Mouse (Mus musculus) hindbrain, embryonic 14.5 days (tissue): ENCODE measurements at regions not wholly inside any gene's neighbourhood (a gene's known extent, or its start where the extent isn't known, plus 50 kb on each side); places are given as distances from the start of the nearest gene placed in this dataset.

Experiments used
- ATAC-seq: fragments of 200-750 bp; cut with Nextera tagmentation; 2 replicates; pipeline ENCODE4 v1.8.0; 2017; ENCODE audit warnings: moderate number of reproducible peaks, mild to moderate bottlenecking, moderate TSS enrichment, moderate library complexity; ENCODE audit not compliant: low FRiP score
- DNase-seq: peaks from one replicate; pipeline ENCODE4 v3.0.0-alpha.2; 2015; ENCODE audit warnings: low spot score
- H3K27ac ChIP-seq: fragments of 300-500 bp; sonication (generic); 2 replicates; pipeline ENCODE4 v1.5.1; 2014; ENCODE audit warnings: mild to moderate bottlenecking, moderate library complexity
- H3K27me3 ChIP-seq: fragments of 300-500 bp; sonication (generic); 2 replicates; pipeline ENCODE4 v1.6.1; 2014; ENCODE audit warnings: mild to moderate bottlenecking, low read length, mixed read lengths; ENCODE audit not compliant: control insufficient read depth, insufficient read depth
- H3K36me3 ChIP-seq: fragments of 300-500 bp; sonication (generic); replicated peaks from 2 replicates; pipeline ENCODE4 v1.6.1; 2014; ENCODE audit not compliant: control insufficient read depth, insufficient read depth
- H3K4me1 ChIP-seq: fragments of 300-500 bp; sonication (generic); replicated peaks from 2 replicates; pipeline ENCODE4 v1.6.1; 2014; ENCODE audit warnings: antibody characterized with exemption, low read length, mixed read lengths; ENCODE audit not compliant: control insufficient read depth, insufficient read depth
- H3K4me2 ChIP-seq: fragments of 300-500 bp; sonication (generic); replicated peaks from 2 replicates; pipeline ENCODE4 v1.6.1; 2014; ENCODE audit warnings: mild to moderate bottlenecking, moderate library complexity
- H3K4me3 ChIP-seq: fragments of 300-500 bp; sonication (generic); replicated peaks from 2 replicates; pipeline ENCODE4 v1.5.1; 2014; ENCODE audit warnings: mild to moderate bottlenecking, low read length
- H3K9ac ChIP-seq: fragments of 300-500 bp; sonication (generic); 2 replicates; pipeline ENCODE4 v1.6.1; 2014
- H3K9me3 ChIP-seq: fragments of 300-500 bp; sonication (generic); 2 replicates; pipeline ENCODE4 v1.6.1; 2016; ENCODE audit warnings: low read length; ENCODE audit not compliant: control insufficient read depth
- WGBS: fragments of 180-500 bp; shearing (Covaris S2); extraction: QIAGEN DNeasy Blood & Tissue Kit; methylation state at CpG from one replicate; pipeline ENCODE4 v1.1.7; 2014; 5-methylcytosine and 5-hydroxymethylcytosine counted together

DNA sequence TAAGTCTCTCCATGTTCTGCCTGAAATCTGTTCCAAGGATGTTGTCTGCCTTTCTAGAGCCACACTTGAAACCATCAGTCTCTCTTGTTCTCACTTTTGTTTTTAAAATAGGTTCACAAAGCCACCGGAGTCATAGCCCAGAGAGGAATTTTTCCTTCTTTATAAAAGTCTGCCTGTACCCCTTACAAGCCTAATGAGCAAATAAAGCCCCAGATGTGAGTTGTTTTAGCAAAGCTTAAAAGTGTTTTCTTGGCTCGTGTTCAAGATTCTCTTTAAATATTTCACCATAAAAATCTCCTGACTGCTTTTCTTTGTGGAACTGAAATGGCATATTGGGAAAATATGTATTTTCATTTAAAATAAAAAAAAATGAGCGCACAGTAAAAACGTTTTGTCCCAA is 521.3 kb downstream of the Ptprc start:
- no peaks in the 10 kb centered on the region for H3K27me3 ChIP-seq
- H3K4me1 ChIP-seq, result 0 out of 2 replicates have a peak, but pooled peaks cover 8% of the 10 kb centered on the region
- H3K27ac ChIP-seq, result no peak overlapping the region
- no peak overlapping the region for H3K9ac ChIP-seq
- H3K36me3 ChIP-seq, result no peaks in the 10 kb centered on the region
- ATAC-seq, result no peak
- no peaks in the 10 kb centered on the region for H3K9me3 ChIP-seq
- H3K4me2 ChIP-seq, result no peak overlapping the region
- 62% methylated on average over 4 of the region's 4 CpGs for WGBS
- no peak overlapping the region for H3K4me3 ChIP-seq
- DNase-seq, result no peak

DNA sequence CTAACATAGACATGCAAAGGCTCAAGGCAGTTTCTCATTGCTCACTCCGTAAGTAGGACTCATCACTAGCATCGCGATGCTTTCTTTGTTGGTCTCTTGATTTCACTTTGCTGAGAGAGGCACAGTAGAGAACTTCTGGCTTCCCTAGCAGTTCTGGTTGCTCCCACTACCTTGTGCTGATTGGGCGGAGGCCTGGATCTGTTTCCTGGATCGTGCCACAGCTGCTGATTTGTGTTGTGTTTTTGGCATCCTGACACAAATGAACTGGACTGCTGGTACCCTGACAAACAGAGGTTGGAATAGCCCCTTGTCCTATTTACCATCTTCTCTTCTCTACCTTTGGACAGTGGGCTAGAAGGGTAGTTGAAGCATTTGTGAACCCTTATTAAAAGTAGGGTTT is 522.0 kb downstream of the Ptprc start:
- Histone ChIP-seq H3K27ac (no peak overlapping the region), H3K9me3 (no peaks in the 10 kb centered on the region), H3K4me2 (no peak overlapping the region), H3K4me3 (no peak overlapping the region), H3K36me3 (no peaks in the 10 kb centered on the region), H3K27me3 (no peaks in the 10 kb centered on the region), H3K9ac (no peak overlapping the region), H3K4me1 (0 out of 2 replicates have a peak, but pooled peaks cover 8% of the 10 kb centered on the region)
- 77% methylated on average over 5 of the region's 5 CpGs for WGBS
- ATAC-seq, result no peak
- DNase-seq, result no peak

DNA sequence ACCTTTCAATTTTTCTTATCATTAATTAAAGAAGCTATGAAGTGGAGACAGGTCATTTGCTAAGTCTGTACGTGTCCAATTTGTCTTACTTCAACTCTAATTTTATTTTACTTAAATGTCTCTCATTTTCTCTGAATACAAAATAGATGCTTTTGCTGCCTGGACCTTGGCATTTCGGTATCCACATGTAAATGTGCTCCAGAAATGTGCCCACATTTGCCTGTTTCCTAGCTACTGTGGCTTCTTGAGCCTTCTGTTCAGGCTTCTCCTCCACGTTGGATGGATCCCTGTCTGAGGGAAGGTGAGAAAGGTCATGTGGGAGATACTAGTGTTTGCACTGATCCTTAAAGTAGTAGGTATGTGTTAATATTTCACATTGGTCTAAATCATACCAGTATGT is 524.9 kb downstream of the Ptprc start:
- ATAC-seq, result no peak
- no peak overlapping the region for H3K9ac ChIP-seq
- H3K4me3 ChIP-seq, result no peak overlapping the region
- H3K36me3 ChIP-seq, result no peaks in the 10 kb centered on the region
- no peaks in the 10 kb centered on the region for H3K4me1 ChIP-seq
- H3K27ac ChIP-seq, result no peak overlapping the region
- 51% methylated on average over 3 of the region's 3 CpGs for WGBS
- no peaks in the 10 kb centered on the region for H3K27me3 ChIP-seq
- no peak overlapping the region for H3K4me2 ChIP-seq
- DNase-seq, result no peak
- no peaks in the 10 kb centered on the region for H3K9me3 ChIP-seq

DNA sequence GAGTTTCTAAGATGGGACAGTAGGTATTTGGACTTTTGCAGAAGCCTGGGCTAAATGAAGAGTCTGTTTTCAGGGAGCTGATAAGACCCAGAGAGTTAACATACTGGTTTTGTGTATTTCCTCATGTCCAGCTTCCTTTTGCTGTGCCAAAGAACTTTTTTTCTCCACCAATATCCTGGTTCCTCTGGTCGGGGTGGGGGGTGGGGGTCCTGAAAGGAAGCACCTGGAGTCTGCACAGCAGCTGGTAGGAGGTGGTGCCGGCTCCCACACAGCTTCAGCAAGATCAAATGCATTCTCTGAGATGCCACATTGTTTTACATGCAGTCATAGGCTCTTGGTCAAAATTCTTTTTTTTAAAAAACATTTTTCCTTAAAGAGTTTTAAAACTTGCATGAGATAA is 525.4 kb downstream of the Ptprc start:
- no peaks in the 10 kb centered on the region for H3K36me3 ChIP-seq
- no peak overlapping the region for H3K9ac ChIP-seq
- H3K4me2 ChIP-seq, result no peak overlapping the region
- no peak overlapping the region for H3K27ac ChIP-seq
- no peak for ATAC-seq
- no peak overlapping the region for H3K4me3 ChIP-seq
- WGBS, result 28% methylated on average over 2 of the region's 2 CpGs
- no peak for DNase-seq
- no peaks in the 10 kb centered on the region for H3K4me1 ChIP-seq
- H3K9me3 ChIP-seq, result no peaks in the 10 kb centered on the region
- no peaks in the 10 kb centered on the region for H3K27me3 ChIP-seq

DNA sequence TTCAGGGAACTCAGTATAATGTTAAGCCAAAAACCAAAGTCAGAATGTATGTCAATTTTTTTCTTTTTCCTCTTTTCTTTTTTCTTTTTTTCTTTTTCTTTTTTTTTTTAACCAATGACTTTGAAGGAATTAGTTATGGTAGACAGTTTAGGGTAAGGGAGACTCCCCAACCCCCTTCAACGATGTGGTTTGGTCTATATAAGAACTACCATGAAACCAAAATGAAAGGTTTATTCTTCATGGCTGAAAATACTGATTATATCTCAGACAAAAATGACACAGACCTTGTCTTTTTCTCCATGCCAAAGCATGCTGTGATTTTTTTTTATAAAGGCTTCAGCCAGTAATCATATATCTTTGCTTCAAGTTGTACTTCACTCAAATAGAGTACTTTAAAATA is 526.7 kb downstream of the Ptprc start:
- WGBS, result 66% methylated on average over 1 of the region's 1 CpGs
- Histone ChIP-seq H3K9ac (no peak overlapping the region), H3K4me3 (no peak overlapping the region), H3K4me2 (no peak overlapping the region), H3K27ac (no peak overlapping the region), H3K9me3 (no peaks in the 10 kb centered on the region), H3K27me3 (no peaks in the 10 kb centered on the region), H3K36me3 (no peaks in the 10 kb centered on the region), H3K4me1 (no peaks in the 10 kb centered on the region)
- DNase-seq, result no peak
- no peak for ATAC-seq

DNA sequence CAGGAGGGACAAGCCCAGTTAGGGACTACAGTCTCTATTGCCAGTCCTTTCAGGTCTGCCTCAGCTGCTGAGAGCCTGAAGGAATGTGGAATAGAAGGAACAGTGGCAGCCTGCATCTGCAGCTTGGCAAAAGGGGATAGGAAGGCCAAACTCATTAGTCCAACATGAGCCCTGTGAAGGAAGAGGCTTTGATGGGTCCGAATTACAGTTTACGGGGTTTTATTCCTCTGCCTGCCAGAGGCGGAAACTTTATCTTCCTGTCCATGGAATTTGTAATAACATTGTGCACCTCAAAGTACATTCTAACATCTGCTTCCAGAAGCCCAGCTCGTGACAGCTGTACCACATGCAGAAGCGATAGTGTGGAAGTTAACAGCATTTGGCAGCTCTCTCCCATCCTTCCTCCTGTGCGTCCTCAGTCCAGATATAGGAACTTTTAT is 530.9 kb downstream of the Ptprc start:
- Histone ChIP-seq H3K27ac (no peak overlapping the region), H3K9me3 (no peaks in the 10 kb centered on the region), H3K27me3 (no peaks in the 10 kb centered on the region), H3K4me3 (no peak overlapping the region), H3K9ac (no peak overlapping the region), H3K4me1 (no peaks in the 10 kb centered on the region), H3K4me2 (no peak overlapping the region), H3K36me3 (no peaks in the 10 kb centered on the region)
- 84% methylated on average over 6 of the region's 6 CpGs for WGBS
- no peak for ATAC-seq
- no peak for DNase-seq

DNA sequence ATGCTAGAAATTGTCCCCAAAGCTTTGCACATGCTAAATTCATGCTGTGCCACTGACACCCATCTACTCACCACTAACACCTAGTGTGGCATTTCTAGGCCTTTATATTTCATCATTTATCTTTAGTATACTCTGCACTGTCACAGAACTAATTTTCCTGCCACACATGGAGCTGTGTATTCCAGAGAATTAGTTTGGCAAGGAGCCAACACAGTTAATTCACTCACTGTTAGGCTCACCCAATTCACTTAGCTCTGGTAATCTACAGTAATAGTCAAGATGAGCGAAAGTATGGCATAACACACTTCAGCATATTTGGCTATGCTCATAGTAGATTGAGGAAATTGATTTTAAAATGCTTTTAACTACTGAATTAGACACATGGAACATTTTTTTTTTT is 532.0 kb downstream of the Ptprc start:
- 67% methylated on average over 1 of the region's 1 CpGs for WGBS
- 0 out of 2 replicates have a peak, but pooled peaks have one; percentile 24 for ATAC-seq
- H3K9ac ChIP-seq, result no peak overlapping the region
- H3K27me3 ChIP-seq, result no peaks in the 10 kb centered on the region
- no peak overlapping the region for H3K4me2 ChIP-seq
- no peak overlapping the region for H3K27ac ChIP-seq
- peak; percentile 70 for DNase-seq
- H3K4me1 ChIP-seq, result no peaks in the 10 kb centered on the region
- H3K9me3 ChIP-seq, result no peaks in the 10 kb centered on the region
- no peak overlapping the region for H3K4me3 ChIP-seq
- no peaks in the 10 kb centered on the region for H3K36me3 ChIP-seq

DNA sequence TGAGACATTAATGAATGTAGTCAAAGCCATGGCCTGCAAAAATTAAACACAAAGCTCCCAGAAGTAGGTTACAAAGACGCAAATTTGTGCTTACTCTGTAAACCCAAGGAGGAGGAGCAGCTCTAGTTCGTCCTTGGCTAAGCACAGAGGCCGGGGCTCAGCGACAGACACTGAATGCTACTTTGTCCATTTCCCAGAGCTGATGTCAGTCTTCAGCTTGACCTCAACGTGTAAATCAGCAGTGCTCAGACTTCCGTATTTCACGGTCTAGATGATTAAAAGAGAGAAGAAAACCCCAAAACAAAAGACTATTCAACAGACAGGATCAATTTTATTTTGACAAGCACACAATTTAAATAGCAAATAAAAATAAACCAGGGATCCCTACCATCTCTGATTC is 534.7 kb downstream of the Ptprc start:
- Histone ChIP-seq H3K27ac (no peak overlapping the region), H3K4me1 (0 out of 2 replicates have a peak, but pooled peaks cover 8% of the 10 kb centered on the region), H3K9ac (no peak overlapping the region), H3K36me3 (no peaks in the 10 kb centered on the region), H3K27me3 (no peaks in the 10 kb centered on the region), H3K9me3 (no peaks in the 10 kb centered on the region), H3K4me3 (no peak overlapping the region), H3K4me2 (no peak overlapping the region)
- DNase-seq (no peak), ATAC-seq (no peak)
- WGBS, result 5% methylated on average over 7 of the region's 7 CpGs

DNA sequence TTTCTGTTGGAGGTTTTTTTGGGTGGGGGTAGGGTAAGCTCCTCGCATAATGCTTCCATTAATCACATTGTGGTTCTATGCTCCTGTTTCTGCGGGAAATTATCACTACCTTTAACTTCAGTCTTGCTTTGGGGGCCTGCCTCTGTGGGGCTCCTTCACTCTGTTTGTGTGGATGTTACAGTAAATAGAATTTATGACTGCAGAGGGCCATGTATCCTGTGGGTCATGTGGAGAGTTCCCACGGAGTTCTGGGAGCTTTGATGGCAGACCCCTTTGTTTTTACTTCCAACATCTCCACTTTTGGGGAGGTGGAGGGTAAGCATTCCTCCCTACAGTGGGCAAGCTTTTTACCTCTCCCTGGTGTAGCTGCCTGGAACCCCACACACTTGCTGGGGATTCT is 538.6 kb downstream of the Ptprc start:
- H3K9ac ChIP-seq, result no peak overlapping the region
- no peak overlapping the region for H3K27ac ChIP-seq
- no peaks in the 10 kb centered on the region for H3K36me3 ChIP-seq
- H3K4me2 ChIP-seq, result no peak overlapping the region
- H3K9me3 ChIP-seq, result no peaks in the 10 kb centered on the region
- no peaks in the 10 kb centered on the region for H3K27me3 ChIP-seq
- no peak overlapping the region for H3K4me3 ChIP-seq
- 0 out of 2 replicates have a peak, but pooled peaks cover 8% of the 10 kb centered on the region for H3K4me1 ChIP-seq
- 21% methylated on average over 3 of the region's 3 CpGs for WGBS
- ATAC-seq (no peak), DNase-seq (no peak)

DNA sequence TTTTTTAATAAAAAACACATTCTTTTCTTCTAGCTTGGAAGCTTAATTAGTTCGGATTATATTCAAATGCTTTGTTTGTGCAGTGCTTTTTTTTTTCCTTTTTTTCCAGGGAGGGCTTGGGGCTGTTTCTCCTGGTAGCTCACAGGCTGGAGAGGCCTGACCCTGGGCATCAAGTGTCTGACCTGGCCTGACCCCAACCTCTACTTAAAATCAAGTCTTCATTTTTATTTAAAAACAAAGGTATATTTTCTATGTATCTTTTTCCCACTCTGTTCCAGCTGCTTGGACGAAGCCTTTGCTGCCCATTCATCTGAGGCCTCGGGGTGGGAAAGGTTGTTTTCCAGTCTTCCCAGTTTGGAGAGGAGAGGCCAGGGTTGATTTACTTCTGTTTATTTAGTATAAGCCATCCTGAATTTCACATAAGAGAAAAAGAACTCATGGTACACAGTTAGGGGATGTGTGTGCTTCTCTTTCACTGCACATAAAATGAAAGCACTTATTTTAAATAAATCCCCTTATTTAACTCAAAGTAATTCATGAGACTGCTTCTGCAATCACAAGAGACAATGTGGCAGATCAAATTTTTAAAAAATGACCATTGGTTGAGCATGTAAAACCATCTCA is 539.1 kb downstream of the Ptprc start:
- H3K9ac ChIP-seq, result no peak overlapping the region
- no peak overlapping the region for H3K27ac ChIP-seq
- no peaks in the 10 kb centered on the region for H3K27me3 ChIP-seq
- 0 out of 2 replicates have a peak, but pooled peaks cover 8% of the 10 kb centered on the region for H3K4me1 ChIP-seq
- H3K9me3 ChIP-seq, result no peaks in the 10 kb centered on the region
- H3K4me2 ChIP-seq, result no peak overlapping the region
- no peak for DNase-seq
- no peak for ATAC-seq
- no peak overlapping the region for H3K4me3 ChIP-seq
- 15% methylated on average over 3 of the region's 3 CpGs for WGBS
- no peaks in the 10 kb centered on the region for H3K36me3 ChIP-seq
